Mouse (Mus musculus): ENCODE data around the gene Catsperz. TPM values are rescaled to one million over a fixed set of nuclear protein-coding genes. Genes with fewer than 3 reads are reported as not detected.

The Catsperz gene
- polyA plus RNA-seq, 1 experiment: 0.16 TPM

- TF ChIP-seq USF1 (IDR thresholded peaks at IDR 0.05; ENCODE audit: low read depth): no peak
- TF ChIP-seq CTCF (IDR thresholded peaks at IDR 0.05; ENCODE audit: control insufficient read depth, insufficient read depth, insufficient read length): no peak
- no peak for TF ChIP-seq FOSL1 (IDR thresholded peaks at IDR 0.05; ENCODE audit: insufficient read depth, low read length, poor library complexity, severe bottlenecking)
- TF ChIP-seq MYOD1 (IDR thresholded peaks at IDR 0.05; ENCODE audit: control insufficient read depth, insufficient read length, low read depth): no peak
- TF ChIP-seq CEBPB (IDR thresholded peaks at IDR 0.05; ENCODE audit: low read depth): no peak
- no peak for TF ChIP-seq MAX (IDR thresholded peaks at IDR 0.05)
- no peak for TF ChIP-seq MYOG (IDR thresholded peaks at IDR 0.05; ENCODE audit: control insufficient read depth, extremely low read depth, insufficient read length)
- Histone ChIP-seq H3K79me3 (ENCODE audit: low read depth) (no peaks in the 10 kb centered on the region), H3K36me3 (ENCODE audit: control insufficient read depth, insufficient read depth) (no peaks in the 10 kb centered on the region), H3K27me3 (ENCODE audit: control insufficient read depth, insufficient read depth, insufficient read length) (peaks cover 26% of the 10 kb centered on the region), H3K79me2 (ENCODE audit: control insufficient read depth, insufficient read depth) (no peaks in the 10 kb centered on the region), H3K4me3 (ENCODE audit: insufficient read depth, poor library complexity, severe bottlenecking) (no peak overlapping the region), H3ac (ENCODE audit: control insufficient read depth, insufficient read length, low read depth) (no peak overlapping the region)
These were observed 6.8 kb upstream of the Catsperz start for GRCm38 (mm10) chr19:6932018-6932417.

GRCm38 (mm10) chr19:6931002-6931401 lies 5.8 kb upstream of the Catsperz start:
- Histone ChIP-seq H3ac (ENCODE audit: control insufficient read depth, insufficient read length, low read depth) (no peak overlapping the region), H3K79me2 (ENCODE audit: control insufficient read depth, insufficient read depth) (no peaks in the 10 kb centered on the region), H3K36me3 (ENCODE audit: control insufficient read depth, insufficient read depth) (no peaks in the 10 kb centered on the region), H3K4me3 (ENCODE audit: insufficient read depth, poor library complexity, severe bottlenecking) (no peak overlapping the region), H3K27me3 (ENCODE audit: control insufficient read depth, insufficient read depth, insufficient read length) (peaks cover 28% of the 10 kb centered on the region), H3K79me3 (ENCODE audit: low read depth) (no peaks in the 10 kb centered on the region)
- no peak for TF ChIP-seq CEBPB (IDR thresholded peaks at IDR 0.05; ENCODE audit: low read depth)
- TF ChIP-seq CTCF (IDR thresholded peaks at IDR 0.05; ENCODE audit: control insufficient read depth, insufficient read depth, insufficient read length): no peak
- TF ChIP-seq MYOD1 (IDR thresholded peaks at IDR 0.05; ENCODE audit: control insufficient read depth, insufficient read length, low read depth): no peak
- TF ChIP-seq FOSL1 (IDR thresholded peaks at IDR 0.05; ENCODE audit: insufficient read depth, low read length, poor library complexity, severe bottlenecking): no peak
- TF ChIP-seq MYOG (IDR thresholded peaks at IDR 0.05; ENCODE audit: control insufficient read depth, extremely low read depth, insufficient read length): no peak

- no peak overlapping the region for H3K4me3 ChIP-seq (ENCODE audit: insufficient read depth, poor library complexity, severe bottlenecking)
- TF ChIP-seq CEBPB (IDR thresholded peaks at IDR 0.05; ENCODE audit: low read depth) (no peak), USF1 (IDR thresholded peaks at IDR 0.05; ENCODE audit: low read depth) (no peak), CTCF (IDR thresholded peaks at IDR 0.05; ENCODE audit: control insufficient read depth, insufficient read depth, insufficient read length) (no peak), MYOD1 (IDR thresholded peaks at IDR 0.05; ENCODE audit: control insufficient read depth, insufficient read length, low read depth) (no peak), MAX (IDR thresholded peaks at IDR 0.05) (no peak), FOSL1 (IDR thresholded peaks at IDR 0.05; ENCODE audit: insufficient read depth, low read length, poor library complexity, severe bottlenecking) (no peak)
These were observed 2.9 kb upstream of the Catsperz start for GRCm38 (mm10) chr19:6928080-6928479.

GRCm38 (mm10) chr19:6926559-6927255 lies 1.5 kb upstream of the Catsperz start:
- H3ac ChIP-seq (ENCODE audit: control insufficient read depth, insufficient read length, low read depth): no peak overlapping the region
- no peak overlapping the region for H3K4me3 ChIP-seq (ENCODE audit: insufficient read depth, poor library complexity, severe bottlenecking)
- H3K79me3 ChIP-seq (ENCODE audit: low read depth): no peaks in the 10 kb centered on the region
- no peaks in the 10 kb centered on the region for H3K79me2 ChIP-seq (ENCODE audit: control insufficient read depth, insufficient read depth)
- H3K36me3 ChIP-seq (ENCODE audit: control insufficient read depth, insufficient read depth): no peaks in the 10 kb centered on the region
- H3K27me3 ChIP-seq (ENCODE audit: control insufficient read depth, insufficient read depth, insufficient read length): peaks cover 10% of the 10 kb centered on the region
- no peak for TF ChIP-seq CTCF (IDR thresholded peaks at IDR 0.05; ENCODE audit: control insufficient read depth, insufficient read depth, insufficient read length)
- no peak for TF ChIP-seq CEBPB (IDR thresholded peaks at IDR 0.05; ENCODE audit: low read depth)
- TF ChIP-seq MAX (IDR thresholded peaks at IDR 0.05): no peak
- no peak for TF ChIP-seq USF1 (IDR thresholded peaks at IDR 0.05; ENCODE audit: low read depth)

More at GRCm38 (mm10) chr19:6928080-6928479, 2.9 kb upstream of the Catsperz start:
- peaks cover 14% of the 10 kb centered on the region for H3K27me3 ChIP-seq (ENCODE audit: control insufficient read depth, insufficient read depth, insufficient read length)
- H3K79me2 ChIP-seq (ENCODE audit: control insufficient read depth, insufficient read depth): no peaks in the 10 kb centered on the region
- H3ac ChIP-seq (ENCODE audit: control insufficient read depth, insufficient read length, low read depth): no peak overlapping the region
- H3K79me3 ChIP-seq (ENCODE audit: low read depth): no peaks in the 10 kb centered on the region
- no peaks in the 10 kb centered on the region for H3K36me3 ChIP-seq (ENCODE audit: control insufficient read depth, insufficient read depth)

- peaks cover 5% of the 10 kb centered on the region for H3K79me2 ChIP-seq (ENCODE audit: control insufficient read depth, insufficient read depth)
- no peak overlapping the region for H3K4me3 ChIP-seq (ENCODE audit: insufficient read depth, poor library complexity, severe bottlenecking)
- TF ChIP-seq CEBPB (IDR thresholded peaks at IDR 0.05; ENCODE audit: low read depth): no peak
- no peak for TF ChIP-seq MYOG (IDR thresholded peaks at IDR 0.05; ENCODE audit: control insufficient read depth, extremely low read depth, insufficient read length)
- no peak for TF ChIP-seq FOSL1 (IDR thresholded peaks at IDR 0.05; ENCODE audit: insufficient read depth, low read length, poor library complexity, severe bottlenecking)
- no peak for TF ChIP-seq MAX (IDR thresholded peaks at IDR 0.05)
- TF ChIP-seq MYOD1 (IDR thresholded peaks at IDR 0.05; ENCODE audit: control insufficient read depth, insufficient read length, low read depth): no peak
- TF ChIP-seq USF1 (IDR thresholded peaks at IDR 0.05; ENCODE audit: low read depth): no peak
- no peak for TF ChIP-seq CTCF (IDR thresholded peaks at IDR 0.05; ENCODE audit: control insufficient read depth, insufficient read depth, insufficient read length)
- H3K79me3 ChIP-seq (ENCODE audit: low read depth): peaks cover 2% of the 10 kb centered on the region
- peaks cover 10% of the 10 kb centered on the region for H3K27me3 ChIP-seq (ENCODE audit: control insufficient read depth, insufficient read depth, insufficient read length)
- H3ac ChIP-seq (ENCODE audit: control insufficient read depth, insufficient read length, low read depth): no peak overlapping the region
- no peaks in the 10 kb centered on the region for H3K36me3 ChIP-seq (ENCODE audit: control insufficient read depth, insufficient read depth)
These were observed 590 bp upstream of the Catsperz start for GRCm38 (mm10) chr19:6925611-6926329.

Data from C2C12 (cell line).